Mouse (Mus musculus) heart, postnatal 0 days (tissue): ENCODE measurements around the gene Thrap3. TPM values are rescaled to one million over a fixed set of nuclear protein-coding genes. Genes with fewer than 3 reads are reported as not detected.

Experiments used
- ATAC-seq: fragments of 200-750 bp; cut with Nextera tagmentation; 2 replicates; pipeline ENCODE4 v1.8.0; 2017; ENCODE audit warnings: low read depth, moderate number of reproducible peaks, moderate library complexity; ENCODE audit not compliant: insufficient read depth
- DNase-seq: peaks from one replicate; pipeline ENCODE4 v3.0.0-alpha.2; 2016; ENCODE audit warnings: low spot score
- H3K27ac ChIP-seq: fragments of 300-500 bp; sonication (generic); 2 replicates; pipeline ENCODE4 v1.5.1; 2014; ENCODE audit warnings: low read depth, mild to moderate bottlenecking
- H3K27me3 ChIP-seq: fragments of 300-500 bp; sonication (generic); 2 replicates; pipeline ENCODE4 v1.6.1; 2014; ENCODE audit warnings: low read length, mixed read lengths; ENCODE audit not compliant: control insufficient read depth, insufficient read depth
- H3K36me3 ChIP-seq: fragments of 300-500 bp; sonication (generic); replicated peaks from 2 replicates; pipeline ENCODE4 v1.6.1; 2014; ENCODE audit warnings: low read length, mixed read lengths; ENCODE audit not compliant: control insufficient read depth, insufficient read depth
- H3K4me1 ChIP-seq: fragments of 300-500 bp; sonication (generic); 2 replicates; pipeline ENCODE4 v1.6.1; 2014; ENCODE audit warnings: antibody characterized with exemption; ENCODE audit not compliant: control insufficient read depth, insufficient read depth
- H3K4me2 ChIP-seq: fragments of 300-500 bp; sonication (generic); 2 replicates; pipeline ENCODE4 v1.6.1; 2014; ENCODE audit warnings: low read depth, mild to moderate bottlenecking, low read length, moderate library complexity
- H3K4me3 ChIP-seq: fragments of 300-500 bp; sonication (generic); 2 replicates; pipeline ENCODE4 v1.5.1; 2014; ENCODE audit warnings: low read depth, low read length
- H3K9ac ChIP-seq: fragments of 300-500 bp; sonication (generic); replicated peaks from 2 replicates; pipeline ENCODE4 v1.6.1; 2014; ENCODE audit warnings: low read depth, low read length, mixed read lengths
- H3K9me3 ChIP-seq: fragments of 300-500 bp; sonication (generic); replicated peaks from 2 replicates; pipeline ENCODE4 v1.6.1; 2016; ENCODE audit warnings: low read length; ENCODE audit not compliant: control insufficient read depth
- CTCF ChIP-seq: IDR thresholded peaks from 2 replicates; pipeline ENCODE4 v1.5.1; 2016; ENCODE audit warnings: antibody characterized with exemption, control low read depth, low read depth
- EP300 ChIP-seq: IDR thresholded peaks from 2 replicates; pipeline ENCODE4 v1.6.1; 2016; ENCODE audit warnings: antibody characterized with exemption, low read depth
- WGBS: fragments of 180-500 bp; shearing (Covaris S2); extraction: QIAGEN DNeasy Blood & Tissue Kit; methylation state at CpG from one replicate; pipeline ENCODE4 v1.1.7; 2014; 5-methylcytosine and 5-hydroxymethylcytosine counted together
- polyA plus RNA-seq: library from polyadenylated mRNA; unstranded; fragments of >200 nt; fragmentation: Nextera tagmentation; extraction: Ambion mirVana; gene quantifications from 2 replicates; pipeline ENCODE4 v1.2.1, GENCODE M21; 2015
- total RNA-seq: library from RNA; depleted of rRNA; stranded (reverse); fragments of >200 nt; gene quantifications from 2 replicates; pipeline ENCODE4 v1.2.3, GENCODE M21; 2014; ENCODE audit warnings: low replicate concordance

The Thrap3 gene
- total and polyA plus RNA-seq, 2 experiments from 2014 or later = 96.7 to 121 TPM

- TF ChIP-seq EP300 (no peak), CTCF (no peak)
- Histone ChIP-seq H3K36me3 (no peaks in the 10 kb centered on the region), H3K4me3 (no peak overlapping the region), H3K27ac (no peak overlapping the region), H3K9ac (no peak overlapping the region), H3K9me3 (no peaks in the 10 kb centered on the region), H3K27me3 (no peaks in the 10 kb centered on the region), H3K4me1 (peaks cover 13% of the 10 kb centered on the region), H3K4me2 (no peak overlapping the region)
- DNase-seq (no peak), ATAC-seq (no peak)
- 70% methylated on average over 8 of the region's 8 CpGs for WGBS
Observed at GRCm38 (mm10) chr4:126159455-126159854, 43.1 kb downstream of the Thrap3 start.

- H3K4me3 ChIP-seq = no peak overlapping the region
- TF ChIP-seq EP300 (no peak), CTCF (no peak)
- peaks cover 4% of the 10 kb centered on the region; the same call in 1 of the 2 replicates for H3K4me1 ChIP-seq
- H3K27me3 ChIP-seq = no peaks in the 10 kb centered on the region
- no peak overlapping the region for H3K27ac ChIP-seq
- no peaks in the 10 kb centered on the region for H3K9me3 ChIP-seq
- no peak overlapping the region for H3K9ac ChIP-seq
- DNase-seq (no peak), ATAC-seq (no peak)
- no peaks in the 10 kb centered on the region for H3K36me3 ChIP-seq
- no peak overlapping the region for H3K4me2 ChIP-seq
- 87% methylated on average over 6 of the region's 6 CpGs for WGBS
Observed at GRCm38 (mm10) chr4:126157562-126157961, 45.0 kb downstream of the Thrap3 start.

DNA sequence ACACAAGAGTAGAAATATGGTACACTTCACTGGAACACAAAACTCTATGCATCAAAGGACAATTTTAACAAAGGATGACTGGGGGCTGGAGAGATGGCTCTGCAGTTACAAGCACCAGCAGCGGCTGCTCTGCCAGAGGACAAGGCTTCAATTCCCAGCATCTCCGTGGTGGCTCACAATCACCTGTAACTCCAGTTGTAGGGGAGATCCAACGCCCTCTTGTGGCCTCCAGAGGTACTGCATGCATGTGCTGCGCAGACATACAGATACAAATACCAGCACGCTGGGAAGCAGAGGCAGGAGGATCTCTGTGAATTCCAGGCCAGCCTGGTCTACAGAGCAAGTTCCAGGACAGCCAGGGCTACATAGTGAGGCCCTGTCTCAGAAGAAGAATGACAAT, 45.9 kb downstream of the Thrap3 start:
- Histone ChIP-seq H3K9ac (no peak overlapping the region), H3K9me3 (no peaks in the 10 kb centered on the region), H3K4me2 (no peak overlapping the region), H3K27me3 (no peaks in the 10 kb centered on the region), H3K4me1 (no peaks in the 10 kb centered on the region), H3K36me3 (no peaks in the 10 kb centered on the region), H3K4me3 (no peak overlapping the region), H3K27ac (no peak overlapping the region)
- ATAC-seq = no peak
- 59% methylated on average over 5 of the region's 5 CpGs for WGBS
- TF ChIP-seq EP300 (no peak), CTCF (peak; percentile 48)
- no peak for DNase-seq

DNA sequence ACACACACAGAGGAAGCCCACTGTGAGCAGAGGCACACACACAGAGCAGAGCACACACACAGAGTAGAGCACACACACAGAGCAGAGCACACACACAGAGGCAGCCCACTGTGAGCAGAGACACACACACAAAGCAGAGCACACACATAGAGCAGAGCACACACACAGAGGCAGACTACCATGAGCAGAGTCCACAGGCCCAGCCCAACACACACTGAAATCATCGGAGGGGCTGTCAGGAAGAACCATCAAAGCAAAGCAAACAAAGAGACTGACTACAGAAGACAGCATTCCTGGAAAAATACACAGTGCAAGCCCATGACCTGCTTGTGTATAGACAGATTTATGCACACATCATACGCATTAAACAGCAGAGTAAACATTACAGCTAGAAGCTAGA, 46.7 kb downstream of the Thrap3 start:
- no peak for ATAC-seq
- WGBS = 60% methylated on average over 2 of the region's 2 CpGs
- H3K27ac ChIP-seq = peak overlapping the region; percentile 11; the same call in 1 of the 2 replicates
- TF ChIP-seq EP300 = no peak
- no peak for TF ChIP-seq CTCF
- no peak overlapping the region for H3K9ac ChIP-seq
- peaks cover 3% of the 10 kb centered on the region; the same call in 1 of the 2 replicates for H3K36me3 ChIP-seq
- no peak overlapping the region for H3K4me3 ChIP-seq
- H3K9me3 ChIP-seq = no peaks in the 10 kb centered on the region
- H3K27me3 ChIP-seq = no peaks in the 10 kb centered on the region
- no peak for DNase-seq
- H3K4me1 ChIP-seq = no peaks in the 10 kb centered on the region
- no peak overlapping the region for H3K4me2 ChIP-seq

- 30% methylated on average over 4 of the region's 4 CpGs for WGBS
- no peak for ATAC-seq
- Histone ChIP-seq H3K27ac (peak overlapping the region; percentile 11; the same call in 1 of the 2 replicates), H3K27me3 (0 out of 2 replicates have a peak, but pooled peaks cover 1% of the 10 kb centered on the region), H3K9me3 (no peaks in the 10 kb centered on the region), H3K9ac (no peak overlapping the region), H3K4me2 (no peak overlapping the region), H3K4me1 (0 out of 2 replicates have a peak, but pooled peaks cover 5% of the 10 kb centered on the region), H3K4me3 (no peak overlapping the region), H3K36me3 (peaks cover 3% of the 10 kb centered on the region; the same call in 1 of the 2 replicates)
- no peak for DNase-seq
- TF ChIP-seq CTCF = no peak
- no peak for TF ChIP-seq EP300
Observed at GRCm38 (mm10) chr4:126155183-126155582, 47.4 kb downstream of the Thrap3 start.

GRCm38 (mm10) chr4:126152864-126153263, 49.7 kb downstream of the Thrap3 start:
- Histone ChIP-seq H3K27me3 (0 out of 2 replicates have a peak, but pooled peaks cover 18% of the 10 kb centered on the region), H3K4me3 (no peak overlapping the region), H3K4me2 (no peak overlapping the region), H3K36me3 (peaks cover 7% of the 10 kb centered on the region), H3K9me3 (no peaks in the 10 kb centered on the region), H3K4me1 (peaks cover 13% of the 10 kb centered on the region; the same call in 1 of the 2 replicates), H3K9ac (no peak overlapping the region), H3K27ac (no peak overlapping the region)
- DNase-seq (no peak), ATAC-seq (no peak)
- TF ChIP-seq CTCF (no peak), EP300 (no peak)
- WGBS = 45% methylated on average over 14 of the region's 14 CpGs
